Mouse (Mus musculus) cortical plate, adult 2 months (tissue): ENCODE measurements at regions not wholly inside any gene's neighbourhood (a gene's known extent, or its start where the extent isn't known, plus 50 kb on each side); places are given as distances from the start of the nearest gene placed in this dataset.

Experiments
- CTCF ChIP-seq: fragments of 200-500 bp; IDR thresholded peaks from 2 replicates; pipeline ENCODE4 v1.5.1; 2011; ENCODE audit warnings: mild to moderate bottlenecking, control low read depth, low read length; ENCODE audit not compliant: insufficient read depth; ENCODE audit errors: extremely low read depth
- POLR2A ChIP-seq: fragments of 200-500 bp; IDR thresholded peaks from 2 replicates; pipeline ENCODE4 v1.6.1; 2011; ENCODE audit warnings: mild to moderate bottlenecking, low read length, control low read depth; ENCODE audit not compliant: insufficient read depth; ENCODE audit errors: extremely low read depth

DNA sequence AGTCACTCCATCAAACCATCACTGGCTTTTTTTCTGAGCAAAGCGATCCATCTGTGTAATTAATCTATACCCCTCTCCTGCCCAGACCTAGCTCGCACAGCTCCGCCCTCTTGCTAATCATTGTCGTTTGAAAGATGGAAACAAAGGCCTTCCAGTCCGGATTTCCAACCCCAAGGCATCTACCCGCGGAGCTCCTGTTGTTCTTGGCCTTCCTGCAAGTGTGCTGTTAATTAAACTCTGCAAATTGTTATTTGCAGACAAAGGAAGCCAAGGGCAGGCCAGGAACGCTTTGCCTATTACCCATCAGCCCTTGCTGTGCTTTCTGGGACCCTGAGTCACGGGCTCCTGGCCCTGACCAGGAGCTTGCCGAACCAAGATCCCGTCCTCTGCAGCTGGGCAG is 522.0 kb upstream of the Gm19410 start:
- TF ChIP-seq CTCF (no peak), POLR2A (no peak)
